Mouse (Mus musculus) adrenal gland, postnatal 4 days (tissue): Measurements from ENCODE around the gene Ift172. TPM values are rescaled to one million over a fixed set of nuclear protein-coding genes. Genes with fewer than 3 reads are reported as not detected.
A peak's percentile ranks its signal among the peaks of the same experiment; 100 is the strongest.

Experiments
- DNase-seq, 2 experiments: peaks; one replicate each; pipeline ENCODE4 v3.0.0; 2021 to 2022; ENCODE audit warnings: low spot score in 2 of 2, mixed read lengths in 2 of 2
- total RNA-seq, 2 experiments: library from RNA; stranded (reverse); gene quantifications; 2 replicates each; pipeline ENCODE4 v1.2.3; 2021

The Ift172 gene
- total RNA-seq, 2 experiments from 2014 or later, result 40.8 to 44.9 TPM

DNA sequence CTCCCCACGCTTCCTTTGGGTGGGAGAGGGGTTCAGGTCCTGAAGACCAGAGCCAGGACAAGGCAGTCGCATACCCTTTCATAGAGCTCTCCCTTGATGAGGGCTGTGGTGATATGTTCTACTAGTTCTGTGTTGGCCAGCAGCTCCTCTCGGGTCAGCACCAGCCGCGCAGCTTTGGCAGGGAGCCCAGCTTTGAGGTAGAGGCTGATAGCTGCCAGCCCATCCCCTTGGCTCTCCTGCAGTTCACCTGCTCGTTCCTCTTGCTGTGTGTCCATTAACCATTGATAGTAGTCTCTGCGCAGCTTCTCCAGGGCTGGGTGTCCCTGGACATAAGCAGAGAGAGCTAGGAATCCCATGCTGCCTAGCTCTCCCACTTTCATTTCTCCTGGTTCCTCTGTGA is 24.8 kb downstream of the Ift172 start:
- DNase-seq, result no peak

DNA sequence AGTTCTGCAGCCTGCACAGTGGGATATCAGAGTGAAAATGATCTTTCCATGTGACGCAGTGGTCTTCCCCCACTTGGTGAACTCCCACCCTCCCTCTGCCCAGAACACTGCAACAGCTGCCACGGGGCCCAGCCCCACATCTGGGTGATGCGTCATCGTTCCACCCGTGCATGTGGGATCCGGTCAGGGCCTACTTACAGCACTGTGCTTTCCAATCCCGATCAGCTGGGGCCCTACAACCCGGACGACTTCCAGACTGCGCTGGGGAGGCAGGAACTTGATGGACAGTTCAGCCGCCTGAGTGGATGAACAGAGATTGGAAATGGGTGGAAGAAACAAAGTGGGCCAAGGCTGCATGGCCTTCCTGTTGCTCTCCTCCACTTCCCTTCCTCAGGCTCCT is 33.3 kb downstream of the Ift172 start:
- no peak for DNase-seq

DNA sequence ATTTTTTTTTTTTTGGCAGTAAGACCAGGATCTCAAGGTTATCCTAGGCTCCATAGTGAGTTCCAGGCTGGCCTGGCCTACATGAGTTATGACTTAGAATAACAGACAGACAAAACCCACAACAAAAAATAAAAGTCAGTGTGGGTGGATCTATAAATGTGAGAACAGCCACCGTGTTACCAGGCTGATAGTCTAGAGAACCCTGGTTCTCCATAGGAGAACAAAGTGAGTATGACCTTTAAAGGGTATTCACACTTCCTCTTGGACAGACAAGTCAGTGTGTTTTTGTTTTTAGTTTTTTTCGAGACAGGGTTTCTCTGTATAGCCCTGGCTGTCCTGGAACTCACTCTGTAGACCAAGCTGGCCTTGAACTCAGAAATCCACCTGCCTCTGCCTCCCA is 34.9 kb downstream of the Ift172 start:
- no peak for DNase-seq

DNA sequence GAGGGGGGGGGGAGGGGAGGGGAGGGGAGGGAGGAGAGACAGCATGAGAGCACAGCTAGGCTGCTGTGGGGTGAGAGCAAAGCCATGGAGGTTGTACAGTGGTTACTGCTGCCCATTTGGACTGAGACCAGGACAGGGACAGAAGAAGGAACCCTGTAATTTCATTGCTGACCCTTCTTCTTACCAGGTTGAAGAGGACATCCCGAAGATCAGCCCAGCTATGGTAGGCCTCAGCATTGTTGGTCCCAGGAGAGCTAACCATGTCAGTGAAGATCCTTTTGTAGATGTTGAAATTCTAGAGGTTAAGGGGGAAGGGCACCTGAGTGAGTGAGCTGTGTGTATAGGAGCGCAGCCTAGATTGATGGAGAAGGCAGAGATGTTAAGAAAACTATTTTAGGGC is 35.5 kb downstream of the Ift172 start:
- no peak for DNase-seq

DNA sequence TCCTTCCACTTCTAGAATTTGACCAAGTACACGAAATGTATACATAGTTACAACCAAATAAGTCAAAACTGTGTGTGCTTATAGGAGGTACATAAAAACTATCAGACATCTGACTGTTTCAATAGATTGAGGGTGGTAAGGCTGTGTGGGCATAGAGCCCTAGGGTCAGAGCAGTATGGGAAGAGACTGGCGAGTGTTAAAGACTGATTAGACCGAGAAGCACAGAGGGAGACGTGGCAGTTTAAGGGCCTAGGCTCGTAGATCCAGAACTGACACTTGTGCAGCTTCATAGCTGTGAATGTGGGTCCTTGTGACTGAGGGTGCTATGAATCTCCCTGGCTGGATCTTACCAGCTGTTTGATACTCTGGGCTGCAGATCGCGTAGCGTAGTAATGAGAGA is 36.0 kb downstream of the Ift172 start:
- no peak for DNase-seq

DNA sequence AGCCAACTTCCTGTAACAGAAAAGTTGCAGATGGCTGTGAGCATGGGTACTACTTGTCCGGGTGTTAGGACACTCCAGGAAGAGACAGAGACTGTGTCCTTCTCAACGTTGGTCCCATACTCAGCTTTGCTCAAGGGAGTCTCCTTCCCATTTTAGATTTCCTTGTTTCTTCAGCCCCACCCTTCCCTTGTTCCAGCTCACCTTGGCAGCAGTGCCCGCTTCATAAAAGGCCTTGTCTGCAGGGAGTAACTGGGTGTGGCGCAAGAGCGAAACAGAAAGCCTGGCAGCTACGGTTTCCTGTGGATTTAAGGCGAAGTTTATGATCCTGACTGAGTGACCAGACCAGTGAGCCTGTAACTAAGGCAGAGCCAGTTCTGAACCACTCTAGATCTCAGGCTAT is 36.5 kb downstream of the Ift172 start:
- DNase-seq, result no peak

DNA sequence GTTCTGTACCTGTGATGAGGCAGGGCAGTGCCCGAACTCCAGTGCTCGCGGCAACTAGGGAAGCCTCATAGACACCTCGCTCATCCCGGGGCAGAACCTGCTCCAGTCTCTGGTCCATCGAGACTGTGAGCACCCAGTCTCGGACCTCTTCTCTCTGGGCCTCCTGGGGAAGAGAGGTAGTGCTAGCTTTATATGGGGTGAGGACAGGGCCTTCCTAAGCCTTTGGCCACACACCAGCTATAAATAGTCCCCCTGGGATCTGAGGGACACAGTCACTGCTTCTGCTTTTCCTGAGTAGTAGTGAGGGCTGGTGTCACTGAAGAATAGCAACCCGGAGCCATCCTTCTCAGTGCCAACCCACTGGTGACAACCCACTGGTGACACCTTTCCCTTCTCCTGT is 37.1 kb downstream of the Ift172 start:
- peak in 1 of 2 experiments; percentile 2 for DNase-seq

DNA sequence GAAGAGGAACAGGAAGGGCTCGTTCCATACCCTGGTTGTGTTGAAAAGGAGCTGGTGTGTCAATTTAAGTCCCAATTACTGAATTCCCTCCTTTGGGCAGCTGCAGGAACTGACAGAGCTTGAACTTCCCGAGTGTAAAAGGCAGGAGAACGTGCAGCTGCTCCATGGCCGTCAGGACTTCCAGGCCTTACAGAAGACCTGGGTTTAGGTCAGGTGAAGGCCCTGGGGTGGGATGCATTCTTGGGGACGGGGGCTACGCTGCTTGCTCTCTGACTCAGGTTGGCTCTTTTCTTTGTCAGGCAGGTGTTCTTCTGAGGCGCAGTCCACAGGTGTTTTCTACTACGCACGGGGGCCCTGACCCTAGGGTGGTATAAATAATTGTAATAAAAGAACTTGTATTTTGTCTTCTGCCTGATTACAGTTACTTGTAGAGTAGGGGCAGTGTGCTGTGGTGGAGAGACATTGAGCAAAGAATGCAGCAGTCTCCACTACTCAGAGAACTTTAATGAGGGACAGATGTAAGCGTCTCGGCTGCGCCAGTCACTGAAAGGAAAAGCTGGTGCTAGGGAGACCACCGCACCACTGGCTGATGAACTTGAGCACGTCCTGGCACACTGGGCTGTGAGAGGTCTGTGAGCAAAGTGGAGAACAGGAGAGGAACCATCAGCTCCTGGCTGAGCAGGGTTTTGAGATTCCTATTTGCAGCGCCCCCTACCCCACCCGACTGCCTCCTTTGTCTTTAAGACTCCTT is 37.9 kb downstream of the Ift172 start:
- peak in 1 of 2 experiments; percentile 2 for DNase-seq

DNA sequence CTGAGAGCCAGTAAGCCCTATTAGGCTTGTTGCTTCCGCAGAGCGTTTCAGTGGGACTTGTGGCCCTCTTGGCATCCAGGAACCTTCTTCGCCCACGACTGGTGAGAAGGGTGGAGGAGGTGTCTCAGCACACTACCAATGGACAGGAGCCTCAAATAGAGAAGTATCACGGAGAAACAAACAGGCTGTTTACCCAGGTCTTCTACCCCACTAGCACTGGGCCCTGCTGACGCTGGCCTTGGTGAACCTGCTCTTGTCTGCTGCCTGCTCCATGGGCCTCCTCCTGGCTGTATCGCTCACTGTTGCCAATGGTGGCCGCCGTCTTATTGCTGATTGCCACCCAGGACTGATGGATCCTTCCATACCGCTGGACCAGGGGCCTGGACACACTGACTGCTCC is 38.8 kb downstream of the Ift172 start:
- no peak for DNase-seq

DNA sequence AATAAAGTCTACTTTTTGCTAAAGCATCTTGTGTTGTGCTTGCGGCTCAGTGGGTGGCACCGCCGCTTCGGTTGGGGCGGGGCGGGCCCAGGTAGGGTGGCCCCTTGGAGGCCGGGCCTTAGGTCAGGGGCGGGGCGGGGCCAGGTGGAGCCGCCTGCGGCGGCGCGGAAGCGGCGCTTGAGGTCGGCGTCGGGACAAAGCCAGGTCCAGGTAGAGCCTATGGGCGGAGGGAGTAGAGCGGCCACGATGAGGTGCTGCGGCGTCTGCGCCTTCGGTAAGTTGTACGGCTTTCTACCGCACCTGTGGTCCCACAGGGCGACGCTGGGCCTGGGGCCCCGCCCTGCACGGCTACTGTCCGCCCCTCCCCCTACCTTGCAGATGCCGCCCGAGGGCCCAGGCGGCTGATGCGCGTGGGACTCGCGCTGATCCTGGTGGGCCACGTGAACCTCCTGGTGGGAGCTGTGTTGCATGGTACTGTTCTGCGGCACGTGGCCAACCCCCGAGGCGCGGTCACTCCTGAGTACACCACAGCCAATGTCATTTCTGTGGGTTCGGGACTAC is 39.3 kb downstream of the Ift172 start, which contains the start of gene Krtcap3:
Gene Krtcap3, plus strand, starts transcription at position 151 of the 561 bp plus-strand sequence.
- no peak for DNase-seq

DNA sequence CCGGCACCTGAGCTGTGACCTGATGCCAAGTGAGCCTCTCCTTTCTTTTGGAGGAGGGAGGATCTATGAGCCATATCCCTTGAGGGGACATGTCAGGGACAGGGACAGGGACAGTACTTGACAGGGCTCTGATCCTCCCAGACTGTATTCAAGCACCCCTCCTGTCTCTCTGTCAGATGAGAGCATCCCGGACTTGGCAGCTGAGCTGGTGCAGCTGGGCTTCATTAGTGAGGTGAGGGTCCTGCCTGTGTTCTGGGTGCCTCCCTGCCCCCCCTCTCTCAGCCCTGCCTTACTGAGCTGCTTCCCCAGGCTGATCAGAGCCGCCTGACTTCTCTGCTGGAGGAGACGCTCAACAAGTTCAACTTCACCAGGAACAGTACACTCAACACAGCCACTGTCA is 40.2 kb downstream of the Ift172 start:
- no peak for DNase-seq

DNA sequence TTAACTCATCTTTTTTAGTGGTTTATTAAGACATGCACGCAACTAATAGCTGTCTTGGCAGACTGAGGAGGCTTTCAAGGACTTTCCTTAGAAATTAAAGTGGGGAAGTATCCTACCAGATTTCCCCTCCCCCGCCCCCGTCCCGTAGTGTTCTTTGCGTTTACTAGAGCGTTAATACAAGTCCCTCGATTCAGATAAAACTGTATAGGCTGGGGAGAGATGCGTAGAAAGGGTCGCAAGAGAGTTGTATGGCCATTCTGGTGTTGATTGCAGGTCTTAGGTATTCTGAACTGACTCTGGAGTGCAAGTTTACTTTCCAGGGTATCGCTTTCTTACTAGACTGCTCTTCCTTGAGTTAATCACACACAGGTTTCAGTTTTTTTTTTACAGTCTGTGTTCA is 48.7 kb downstream of the Ift172 start:
- DNase-seq, result no peak

DNA sequence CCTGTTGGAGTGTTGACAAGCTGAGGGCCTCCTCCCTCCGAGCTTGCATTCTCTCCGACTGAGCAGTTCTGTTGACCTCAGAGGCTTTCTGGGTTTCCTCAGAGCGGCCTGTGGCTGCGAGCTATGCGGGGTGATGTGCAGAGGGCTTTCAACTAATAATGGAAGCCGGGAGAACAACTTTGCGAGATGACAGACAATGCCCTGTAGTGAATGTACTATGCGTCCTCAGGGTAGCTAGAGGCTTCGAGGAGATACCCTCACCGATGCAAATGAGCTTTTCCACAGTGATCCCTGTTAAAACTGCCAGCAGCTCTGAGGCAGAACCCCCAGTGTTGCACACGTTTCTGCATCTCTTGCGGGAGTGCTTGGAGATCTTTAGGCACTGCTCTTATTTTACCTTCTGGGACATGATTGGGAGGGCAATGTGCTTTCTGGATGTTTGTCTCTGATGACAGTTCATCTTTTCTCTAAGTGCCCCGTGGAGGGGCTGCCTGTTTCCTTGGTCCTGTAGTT is 49.3 kb downstream of the Ift172 start:
- DNase-seq, result no peak

DNA sequence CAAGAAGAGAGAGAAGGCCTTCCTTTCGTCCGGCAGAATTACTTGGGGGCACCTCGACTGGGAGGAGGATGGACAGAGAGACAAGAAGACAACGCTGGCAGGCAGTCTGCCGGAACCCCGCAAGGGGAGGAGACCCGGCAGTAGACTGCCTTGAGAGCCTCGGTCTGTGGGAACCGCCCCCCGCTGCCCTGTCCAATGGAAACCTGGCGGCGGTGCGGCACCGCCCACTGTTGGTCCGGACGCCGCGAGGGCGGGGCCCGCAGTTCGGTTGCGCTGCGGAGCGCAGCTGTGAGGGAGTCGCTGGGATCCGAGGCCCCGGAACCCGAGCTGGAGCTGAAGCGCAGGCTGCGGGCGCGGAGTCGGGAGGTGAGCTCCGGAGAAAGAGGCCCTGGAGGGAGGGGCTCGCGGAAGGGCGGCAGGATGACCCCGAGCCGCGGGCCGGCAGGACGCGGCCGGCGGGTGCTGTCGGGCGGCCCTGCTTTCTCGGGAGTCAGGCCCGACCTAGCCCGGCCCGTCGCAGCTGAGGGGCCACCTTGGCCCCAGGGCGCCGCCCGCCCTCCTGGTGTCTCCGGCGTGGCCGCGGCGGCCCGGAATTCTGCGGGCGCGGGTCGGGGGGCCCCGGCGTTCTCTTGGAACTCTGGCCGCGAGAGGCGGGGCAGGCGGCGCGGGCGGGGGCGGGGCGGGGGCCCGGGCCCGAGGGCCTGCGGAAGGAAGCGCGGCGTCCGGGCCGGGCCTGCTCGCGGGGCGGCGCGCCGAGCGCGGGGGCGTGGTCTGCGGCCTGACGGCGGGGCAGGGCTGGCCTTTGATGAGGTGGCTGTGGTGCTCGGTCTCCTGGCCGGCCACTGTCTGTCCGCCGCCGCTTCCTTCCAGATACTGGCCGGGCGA is 50.0 kb downstream of the Ift172 start, which contains the start of the genes Nrbp1 and Gm9970:
Gene Nrbp1, plus strand, starts transcription at position 228 of the 885 bp plus-strand sequence.
Gene Gm9970, minus strand, starts transcription at position 596 of the 885 bp plus-strand sequence.
- DNase-seq, result peak; percentile 91 to 92

DNA sequence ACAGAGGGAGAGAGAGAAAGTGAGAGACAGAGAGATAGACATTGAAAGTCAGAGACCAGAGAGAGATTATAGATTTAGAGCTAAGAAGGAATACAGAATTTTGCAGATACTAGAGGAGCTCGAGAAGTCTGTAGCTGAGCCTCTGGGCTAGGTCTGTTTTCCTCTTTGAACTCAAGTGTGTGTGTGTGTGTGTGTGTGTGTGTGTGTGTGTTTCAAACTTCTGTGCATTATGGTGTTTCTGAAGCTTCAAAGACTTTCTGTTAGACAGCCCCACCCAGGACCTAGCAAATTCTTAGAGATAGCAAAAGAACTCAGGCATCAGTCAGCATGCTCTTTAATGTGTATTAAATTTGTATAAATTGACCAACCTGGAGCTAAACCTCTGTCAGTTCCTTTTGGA is 64.3 kb downstream of the Ift172 start:
- DNase-seq, result no peak

DNA sequence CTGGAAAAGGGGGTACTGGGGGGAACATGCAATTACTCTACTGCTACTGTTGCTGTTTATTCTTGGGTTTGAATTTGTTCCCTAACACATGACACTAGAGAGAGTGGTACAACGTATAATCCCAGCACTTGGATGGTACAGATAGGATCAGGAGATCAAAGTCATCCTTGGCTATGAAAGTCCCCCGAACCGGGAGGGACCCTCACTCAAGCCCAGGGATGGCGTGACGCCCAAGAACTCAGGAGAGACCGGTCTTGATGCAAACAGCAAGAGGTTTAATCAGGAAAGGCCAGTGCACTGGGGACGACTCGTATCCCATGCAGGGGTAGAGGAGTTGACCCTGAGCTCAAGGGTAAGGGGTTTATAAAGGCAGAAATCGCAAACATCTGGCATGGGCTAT is 68.2 kb downstream of the Ift172 start:
- DNase-seq, result no peak

DNA sequence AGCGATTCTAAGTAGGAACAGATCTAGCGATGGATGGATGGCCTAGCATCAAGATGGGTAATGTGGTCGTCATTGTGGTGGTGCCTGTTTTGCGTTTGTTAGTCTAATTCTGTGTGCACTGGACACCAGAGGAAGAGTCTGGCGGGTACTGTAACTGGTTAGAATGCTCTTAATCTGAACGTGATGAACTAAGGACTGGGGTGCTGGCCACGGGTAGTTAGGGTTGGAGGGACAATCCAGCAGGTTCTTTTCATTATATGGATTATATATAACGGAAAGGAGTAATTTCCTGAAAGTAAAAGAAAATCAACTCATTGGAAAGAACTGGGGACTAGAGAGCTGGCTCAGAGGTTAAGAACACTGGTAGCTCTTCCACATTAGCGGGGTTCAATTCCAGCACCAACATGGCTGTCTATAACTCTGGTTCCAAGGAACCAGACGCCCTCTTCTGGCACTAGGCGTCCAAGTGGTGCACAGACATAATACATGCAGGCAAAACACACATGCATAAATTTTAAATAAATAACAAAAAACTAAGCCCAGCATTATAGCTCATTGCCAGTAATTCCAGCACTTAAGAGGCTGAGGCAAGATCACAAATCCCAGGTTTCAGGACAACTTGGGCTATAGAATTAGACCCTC is 69.5 kb downstream of the Ift172 start:
- no peak for DNase-seq

DNA sequence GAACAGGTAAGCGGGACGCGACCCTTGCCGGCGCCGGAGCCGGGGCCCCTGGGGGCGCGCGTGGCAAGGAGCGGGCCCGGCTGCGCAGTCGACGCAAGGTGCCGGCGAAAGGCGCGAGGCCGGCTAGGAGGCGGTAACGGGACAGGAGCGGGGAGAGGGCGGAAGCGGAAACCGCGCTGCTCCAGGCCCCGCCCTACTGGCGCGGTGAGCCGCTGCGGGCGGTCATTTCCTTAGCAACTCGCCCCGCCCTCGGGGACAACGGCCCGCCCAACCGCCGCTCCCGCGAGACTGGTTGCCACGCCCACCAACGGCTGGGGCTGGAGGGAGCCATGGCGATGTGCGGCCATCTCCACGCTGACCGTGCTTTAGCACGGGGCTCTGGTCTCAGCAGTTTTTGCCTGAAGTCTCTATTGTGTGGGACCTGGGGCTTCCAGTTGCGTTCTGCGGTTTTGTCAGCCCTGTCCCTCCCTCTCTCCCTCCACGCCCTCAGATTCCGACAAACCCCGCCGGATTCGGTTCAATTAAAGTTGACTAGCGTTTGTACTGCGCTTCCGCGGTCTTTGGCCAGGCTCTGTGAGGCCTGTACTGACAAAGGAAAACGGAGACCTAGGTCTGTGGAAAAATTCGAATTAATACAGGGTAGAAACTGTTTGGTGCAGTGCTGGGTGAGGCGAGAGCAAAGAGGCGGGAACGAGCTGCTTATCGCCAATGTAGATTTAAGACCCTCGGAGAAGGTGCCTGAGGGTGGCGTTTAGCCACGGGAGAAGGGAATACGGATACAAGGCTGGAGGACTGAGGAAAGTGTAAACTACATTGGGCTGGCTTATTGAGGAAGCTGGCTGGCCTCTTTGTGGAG is 70.2 kb downstream of the Ift172 start, which contains the start of gene Ppm1g:
Gene Ppm1g, minus strand, starts transcription at position 240 of the 856 bp plus-strand sequence.
- DNase-seq, result peak; percentile 96 to 99

DNA sequence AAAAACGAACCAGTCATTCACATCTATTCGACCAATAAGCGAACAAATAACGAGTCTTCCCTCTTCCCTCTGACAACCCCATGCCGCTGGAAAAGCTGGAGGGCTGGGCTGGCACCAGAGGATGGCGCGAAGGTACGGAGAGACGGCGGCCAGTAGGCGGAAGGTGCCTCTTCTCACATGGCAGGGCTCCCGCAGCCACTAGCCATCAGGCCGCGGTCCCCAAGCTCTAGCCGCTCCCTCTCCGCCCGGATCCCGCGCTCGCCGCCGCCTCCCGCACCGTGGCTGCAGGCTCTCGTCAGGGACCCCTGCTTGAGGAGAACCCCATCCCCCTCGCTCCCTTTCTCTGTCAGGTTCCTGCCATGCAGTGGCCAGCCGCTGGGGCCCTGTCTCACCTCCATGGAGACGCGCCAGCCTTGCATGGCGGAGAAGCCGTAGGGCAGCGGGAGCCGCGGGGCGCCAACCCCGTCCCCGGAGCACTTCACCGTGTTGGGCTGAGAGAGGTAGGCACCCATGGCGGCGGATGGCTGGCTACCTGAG is 70.9 kb downstream of the Ift172 start:
- no peak for DNase-seq

DNA sequence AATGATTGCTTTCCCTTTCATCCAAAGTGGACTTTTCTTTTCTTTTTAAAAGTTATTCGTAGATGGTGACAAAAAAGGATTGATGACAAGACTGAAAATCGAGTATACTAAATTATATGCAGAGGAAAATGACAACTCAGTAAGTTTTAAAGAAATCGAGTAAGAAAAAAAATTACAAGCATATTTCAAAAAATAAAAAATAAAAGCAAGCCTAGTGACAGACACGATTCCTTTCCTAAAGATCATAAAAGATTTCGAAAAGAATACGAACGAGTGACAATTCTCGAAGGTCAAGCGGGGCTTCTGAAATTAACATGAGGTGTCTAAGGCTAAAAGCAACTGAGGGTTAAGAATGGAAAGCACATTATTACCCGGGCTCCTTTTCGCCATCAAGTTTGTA is 71.4 kb downstream of the Ift172 start:
- no peak for DNase-seq
